Mouse (Mus musculus): ENCODE results near the gene Mpp3. TPM values are rescaled to one million over a fixed set of nuclear protein-coding genes. Genes with fewer than 3 reads are reported as not detected.

Mpp3 gene
- polyA plus RNA-seq, 1 experiment = not detected

DNA sequence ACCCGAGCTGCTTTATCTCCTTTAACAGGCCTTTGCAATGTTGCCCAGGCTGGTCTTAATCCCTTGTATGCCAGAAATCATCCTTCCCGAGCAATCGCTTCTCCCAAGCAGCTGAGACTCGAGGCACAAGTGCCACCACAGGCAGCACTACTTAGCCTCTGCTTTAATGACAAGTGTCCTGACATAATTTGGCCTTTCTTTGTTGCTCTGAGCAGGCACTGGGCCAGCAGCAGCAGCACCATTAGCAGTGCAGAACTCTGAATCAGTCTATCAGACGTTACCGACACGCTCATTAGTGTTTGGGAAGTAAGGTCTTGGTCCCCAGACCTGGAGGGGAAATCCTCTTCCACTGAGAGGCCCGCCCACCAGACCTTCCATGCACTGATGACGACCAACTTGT, 8.5 kb downstream of the Mpp3 start:
- H3K27me3 ChIP-seq (replicated peaks) = peaks cover 81% of the 10 kb centered on the region
- TF ChIP-seq GATA1 (IDR thresholded peaks at IDR 0.05; ENCODE audit: borderline replicate concordance, low read length) (no peak), FLI1 (IDR thresholded peaks at IDR 0.05; ENCODE audit: low read length) (no peak)
- H3K36me3 ChIP-seq (replicated peaks; ENCODE audit: low read length) = no peaks in the 10 kb centered on the region
- H3K9me3 ChIP-seq = peaks cover 5% of the 10 kb centered on the region; the same call in 1 of the 2 replicates
- no peaks in the 10 kb centered on the region for H3K4me1 ChIP-seq
- no peak overlapping the region for H3K4me3 ChIP-seq (replicated peaks)

GRCm38 (mm10) chr11:102016136-102016535, 12.1 kb downstream of the Mpp3 start:
- TF ChIP-seq GATA1 (IDR thresholded peaks at IDR 0.05; ENCODE audit: borderline replicate concordance, low read length) (no peak), FLI1 (IDR thresholded peaks at IDR 0.05; ENCODE audit: low read length) (no peak)
- Histone ChIP-seq H3K36me3 (replicated peaks; ENCODE audit: low read length) (no peaks in the 10 kb centered on the region), H3K9me3 (peaks cover 5% of the 10 kb centered on the region; the same call in 1 of the 2 replicates), H3K4me1 (no peaks in the 10 kb centered on the region), H3K27me3 (replicated peaks) (peaks cover 75% of the 10 kb centered on the region), H3K4me3 (replicated peaks) (no peak overlapping the region)

DNA sequence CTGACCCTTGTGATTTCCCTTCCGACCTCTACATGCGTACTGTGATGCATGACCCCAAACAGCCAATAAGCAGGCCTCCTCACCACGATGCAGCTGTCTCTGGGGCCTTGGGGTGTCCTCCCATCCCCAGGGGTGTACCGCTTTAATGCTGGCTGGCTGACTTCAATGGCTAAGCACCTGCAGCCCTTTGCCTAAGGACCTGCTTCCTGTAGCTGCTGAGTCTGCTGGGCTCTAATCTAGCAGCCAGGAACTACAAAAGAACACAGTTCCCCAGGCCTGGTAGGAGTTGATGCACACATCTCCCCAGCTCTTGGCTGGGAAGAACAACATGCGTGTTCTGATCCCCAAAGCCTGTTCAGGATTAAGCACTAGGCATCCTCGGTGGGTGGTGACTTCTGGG, 12.8 kb downstream of the Mpp3 start:
- TF ChIP-seq GATA1 (IDR thresholded peaks at IDR 0.05; ENCODE audit: borderline replicate concordance, low read length) = no peak
- no peak for TF ChIP-seq FLI1 (IDR thresholded peaks at IDR 0.05; ENCODE audit: low read length)
- H3K4me3 ChIP-seq (replicated peaks) = no peak overlapping the region
- H3K9me3 ChIP-seq = peaks cover 5% of the 10 kb centered on the region; the same call in 1 of the 2 replicates
- H3K4me1 ChIP-seq = no peaks in the 10 kb centered on the region
- H3K27me3 ChIP-seq (replicated peaks) = peaks cover 75% of the 10 kb centered on the region
- no peaks in the 10 kb centered on the region for H3K36me3 ChIP-seq (replicated peaks; ENCODE audit: low read length)

GRCm38 (mm10) chr11:102013201-102013600, 15.1 kb downstream of the Mpp3 start:
- no peaks in the 10 kb centered on the region for H3K4me1 ChIP-seq
- no peaks in the 10 kb centered on the region for H3K36me3 ChIP-seq (replicated peaks; ENCODE audit: low read length)
- peaks cover 5% of the 10 kb centered on the region; the same call in 1 of the 2 replicates for H3K9me3 ChIP-seq
- TF ChIP-seq FLI1 (IDR thresholded peaks at IDR 0.05; ENCODE audit: low read length) = no peak
- no peak for TF ChIP-seq GATA1 (IDR thresholded peaks at IDR 0.05; ENCODE audit: borderline replicate concordance, low read length)
- peaks cover 76% of the 10 kb centered on the region for H3K27me3 ChIP-seq (replicated peaks)
- H3K4me3 ChIP-seq (replicated peaks) = no peak overlapping the region

- Histone ChIP-seq H3K36me3 (replicated peaks; ENCODE audit: low read length) (no peaks in the 10 kb centered on the region), H3K4me3 (replicated peaks) (no peak overlapping the region), H3K27me3 (replicated peaks) (peaks cover 77% of the 10 kb centered on the region), H3K4me1 (no peaks in the 10 kb centered on the region), H3K9me3 (no peaks in the 10 kb centered on the region)
- TF ChIP-seq GATA1 (IDR thresholded peaks at IDR 0.05; ENCODE audit: borderline replicate concordance, low read length) (no peak), FLI1 (IDR thresholded peaks at IDR 0.05; ENCODE audit: low read length) (no peak)
These were observed 16.8 kb downstream of the Mpp3 start for GRCm38 (mm10) chr11:102011510-102011909.

DNA sequence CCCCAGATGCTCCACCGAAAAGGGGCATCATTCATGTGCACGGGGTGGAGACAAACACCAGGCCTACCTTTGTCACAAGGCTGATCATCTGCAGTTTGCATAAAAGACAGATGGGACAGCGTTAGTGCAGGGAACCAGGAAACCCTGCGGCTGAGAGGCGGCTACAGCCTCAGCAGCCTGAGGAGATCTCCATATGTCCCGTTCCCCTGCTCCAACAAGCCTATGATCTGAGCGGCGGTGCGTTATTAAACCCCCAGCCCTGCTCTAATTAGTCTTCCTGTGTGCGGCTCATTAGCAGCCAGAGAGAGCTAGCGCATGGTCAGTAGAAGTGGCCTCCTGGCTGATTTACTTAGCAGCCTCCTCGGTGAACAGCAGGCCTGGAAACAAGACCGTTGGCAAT, 18.1 kb downstream of the Mpp3 start:
- TF ChIP-seq FLI1 (IDR thresholded peaks at IDR 0.05; ENCODE audit: low read length) = 0 out of 2 replicates have a peak, but pooled peaks have one; percentile 8
- no peak for TF ChIP-seq GATA1 (IDR thresholded peaks at IDR 0.05; ENCODE audit: borderline replicate concordance, low read length)
- no peaks in the 10 kb centered on the region for H3K9me3 ChIP-seq
- H3K4me1 ChIP-seq = no peaks in the 10 kb centered on the region
- H3K27me3 ChIP-seq (replicated peaks) = peaks cover 72% of the 10 kb centered on the region
- H3K36me3 ChIP-seq (replicated peaks; ENCODE audit: low read length) = no peaks in the 10 kb centered on the region
- no peak overlapping the region for H3K4me3 ChIP-seq (replicated peaks)

DNA sequence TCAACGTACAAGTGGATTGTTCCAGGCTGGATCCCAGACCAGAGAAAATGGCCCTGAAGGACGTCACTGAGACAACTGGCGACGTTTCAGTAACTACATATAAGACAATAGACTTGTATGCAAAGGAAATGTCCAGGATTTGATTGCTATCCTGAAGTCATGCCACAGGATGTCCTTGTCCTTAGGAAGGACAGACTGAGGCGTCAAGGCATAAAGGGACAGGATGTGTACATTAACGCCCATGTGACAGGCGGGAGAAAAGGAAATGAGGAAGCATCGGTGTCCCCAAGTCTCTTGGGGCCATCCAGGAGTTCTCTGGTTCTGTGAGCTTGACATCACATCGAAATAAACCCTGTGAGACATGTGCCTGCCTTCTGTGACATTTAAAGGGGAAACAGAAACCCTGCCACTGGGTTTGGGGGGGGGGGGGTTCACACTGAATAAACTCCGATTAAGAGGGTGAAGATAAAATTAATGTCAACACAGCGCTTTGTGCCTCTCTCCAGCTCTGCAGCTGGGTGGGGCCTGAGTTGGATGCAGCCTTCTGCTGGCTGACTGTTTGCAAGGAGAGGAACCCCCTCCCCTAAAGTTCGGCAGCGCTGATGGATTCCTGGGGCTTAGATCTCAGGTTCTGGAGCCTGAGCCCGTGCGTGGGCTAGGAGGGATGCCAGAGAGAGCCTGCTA, 19.2 kb downstream of the Mpp3 start:
- Histone ChIP-seq H3K4me3 (replicated peaks) (no peak overlapping the region), H3K36me3 (replicated peaks; ENCODE audit: low read length) (no peaks in the 10 kb centered on the region), H3K27me3 (replicated peaks) (peaks cover 67% of the 10 kb centered on the region), H3K9me3 (peaks cover 6% of the 10 kb centered on the region), H3K4me1 (no peaks in the 10 kb centered on the region)
- TF ChIP-seq FLI1 (IDR thresholded peaks at IDR 0.05; ENCODE audit: low read length) = no peak
- no peak for TF ChIP-seq GATA1 (IDR thresholded peaks at IDR 0.05; ENCODE audit: borderline replicate concordance, low read length)

DNA sequence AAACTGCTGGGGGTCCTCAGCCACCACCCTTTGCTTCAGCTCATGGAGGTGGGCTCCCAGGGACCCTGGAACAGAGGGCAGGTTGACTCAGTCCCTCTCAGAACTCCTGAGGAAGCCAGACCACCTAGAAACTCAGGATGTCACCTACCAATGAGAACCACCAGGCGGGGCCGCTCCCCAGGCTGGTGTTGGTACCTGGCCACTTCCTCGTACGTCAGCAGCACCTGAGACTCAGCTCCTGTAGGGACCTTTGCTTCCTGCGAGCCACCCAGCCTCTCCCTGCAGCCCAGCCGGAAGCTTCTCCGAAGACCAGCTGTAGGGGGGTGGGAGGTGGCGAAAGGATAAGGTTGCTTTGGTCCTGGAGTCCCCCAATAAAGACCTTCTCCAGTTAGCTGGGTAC, 19.9 kb downstream of the Mpp3 start:
- Histone ChIP-seq H3K27me3 (replicated peaks) (peaks cover 61% of the 10 kb centered on the region), H3K36me3 (replicated peaks; ENCODE audit: low read length) (no peaks in the 10 kb centered on the region), H3K4me1 (no peaks in the 10 kb centered on the region), H3K4me3 (replicated peaks) (no peak overlapping the region), H3K9me3 (peaks cover 6% of the 10 kb centered on the region)
- no peak for TF ChIP-seq FLI1 (IDR thresholded peaks at IDR 0.05; ENCODE audit: low read length)
- no peak for TF ChIP-seq GATA1 (IDR thresholded peaks at IDR 0.05; ENCODE audit: borderline replicate concordance, low read length)

- H3K36me3 ChIP-seq (replicated peaks; ENCODE audit: low read length) = no peaks in the 10 kb centered on the region
- H3K27me3 ChIP-seq (replicated peaks) = peaks cover 61% of the 10 kb centered on the region
- H3K9me3 ChIP-seq = peaks cover 6% of the 10 kb centered on the region
- H3K4me3 ChIP-seq (replicated peaks) = no peak overlapping the region
- H3K4me1 ChIP-seq = no peaks in the 10 kb centered on the region
- TF ChIP-seq FLI1 (IDR thresholded peaks at IDR 0.05; ENCODE audit: low read length) (no peak), GATA1 (IDR thresholded peaks at IDR 0.05; ENCODE audit: borderline replicate concordance, low read length) (no peak)
These were observed 21.6 kb downstream of the Mpp3 start for GRCm38 (mm10) chr11:102006688-102007087.

DNA sequence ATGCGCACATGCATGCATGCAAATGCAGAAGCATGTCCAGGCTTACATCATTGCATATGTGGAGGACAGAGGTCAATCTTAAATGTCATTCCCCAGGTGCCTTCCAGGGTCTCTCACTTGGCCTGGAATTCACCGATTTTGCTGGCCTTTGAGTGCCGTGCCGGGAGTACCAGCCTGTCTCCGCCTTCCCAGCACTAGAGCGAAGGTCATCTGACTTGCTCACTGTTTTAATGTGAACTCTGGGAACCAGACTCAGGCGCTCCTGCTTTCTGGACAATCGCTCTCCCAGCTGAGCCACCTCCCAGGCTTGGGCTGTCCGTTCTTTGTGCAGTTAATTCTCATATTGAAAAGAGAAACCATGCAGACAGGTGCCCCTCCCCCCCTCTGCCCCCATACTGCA, 22.0 kb downstream of the Mpp3 start:
- no peaks in the 10 kb centered on the region for H3K4me1 ChIP-seq
- H3K27me3 ChIP-seq (replicated peaks) = peaks cover 63% of the 10 kb centered on the region
- H3K4me3 ChIP-seq (replicated peaks) = no peak overlapping the region
- H3K9me3 ChIP-seq = peaks cover 6% of the 10 kb centered on the region
- no peaks in the 10 kb centered on the region for H3K36me3 ChIP-seq (replicated peaks; ENCODE audit: low read length)
- no peak for TF ChIP-seq FLI1 (IDR thresholded peaks at IDR 0.05; ENCODE audit: low read length)
- no peak for TF ChIP-seq GATA1 (IDR thresholded peaks at IDR 0.05; ENCODE audit: borderline replicate concordance, low read length)

Measured in megakaryocyte, embryonic 14.5 days (primary cell).